Comparison of ENCODE assay signal across 9 mouse cellular contexts in the genomic region with DNA sequence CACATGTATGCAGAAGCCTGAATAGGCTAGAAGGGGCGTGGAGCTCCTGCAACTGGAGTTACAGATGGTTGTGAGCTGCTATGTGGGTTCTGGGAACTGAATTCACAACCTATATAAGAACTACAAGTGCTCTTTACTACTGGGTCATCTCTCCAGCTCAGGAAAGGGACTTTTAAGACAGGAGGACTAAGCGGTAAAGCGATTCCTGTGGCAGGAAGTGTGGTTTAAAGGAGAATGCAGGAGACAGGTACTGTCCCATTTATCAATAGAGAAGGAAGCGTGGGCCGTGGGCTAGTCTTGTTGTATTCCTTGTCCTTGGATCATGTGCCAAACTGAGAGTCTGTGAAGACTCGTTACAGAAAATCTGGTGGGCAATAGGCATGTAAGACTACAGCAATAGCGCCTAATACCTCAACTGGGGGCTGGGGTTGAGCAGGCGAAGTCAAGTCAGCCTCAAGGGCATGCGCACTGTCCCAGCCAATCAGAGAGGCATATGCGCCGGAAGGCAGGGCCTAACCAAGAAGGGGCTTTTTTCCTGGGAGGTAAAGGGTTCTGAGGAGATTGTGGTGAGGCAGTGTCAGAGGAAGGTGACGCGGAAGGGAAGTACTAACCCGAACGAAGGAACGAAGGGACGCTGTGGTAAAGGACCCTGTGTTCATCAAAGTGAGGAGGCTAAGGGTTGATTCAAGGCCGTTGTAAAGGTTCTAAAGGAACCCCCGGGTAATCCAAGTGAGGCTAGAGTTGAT. TPM values are rescaled to one million over a fixed set of nuclear protein-coding genes. Genes with fewer than 3 reads are reported as not detected.
DNase-seq lines count a peak whose midpoint lies in the region; ATAC-seq and TF ChIP-seq lines count a peak whose summit lies in the region.
"Not testable (repeated sequence)": the region's sequence is repeated elsewhere in the genome, so short reads cannot be mapped to it uniquely, and the experiment has no call there.
"Had no signal": no experiment of that assay in that cellular context is flagged by ENCODE, and none has a peak within 500 bp of the region (broad histone marks: within the 10 kb centered on the region; RNA-seq: fewer than 3 reads in every experiment).

Xlr4b (plus strand) TSS at position 515 of the 746 bp plus-strand sequence.

- not testable (repeated sequence) for H3K9ac ChIP-seq in CH12.LX (ENCODE audit: insufficient read depth, low read depth)

- H3K36me3 ChIP-seq in CH12.LX (replicated peaks in 1 of 2; ENCODE audit: control insufficient read depth in 1 of 2, insufficient read depth in 1 of 2, low read length in 1 of 2), result not testable (repeated sequence)

- H3K27me3 ChIP-seq in CH12.LX (replicated peaks), result not testable (repeated sequence)

- peak; percentile 25; the same call in 1 of the 2 replicates for TF ChIP-seq POLR2A in CH12.LX (IDR thresholded peaks at IDR 0.05; ENCODE audit: low read depth, low read length)
- not testable (repeated sequence) for TF ChIP-seq POLR2A in bone marrow, adult 2 months (IDR thresholded peaks at IDR 0.05; ENCODE audit: borderline replicate concordance, control insufficient read depth, low read depth, low read length); olfactory bulb, adult 2 months (IDR thresholded peaks at IDR 0.05; ENCODE audit: insufficient read depth, low read depth, low read length)

- not testable (repeated sequence) for H3K27ac ChIP-seq in CH12.LX (ENCODE audit: insufficient read depth, low read depth); bone marrow, adult 2 months (ENCODE audit: control insufficient read depth, insufficient read depth, low read depth, low read length, poor library complexity); olfactory bulb, adult 2 months (ENCODE audit: insufficient read depth, low read depth, low read length)

- not testable (repeated sequence) for H3K79me2 ChIP-seq in CH12.LX (replicated peaks; ENCODE audit: control insufficient read depth, extremely low read depth, insufficient read depth, poor library complexity, severe bottlenecking)

- peak within 1 kb of the TSS; percentile 67 for H3K4me2 ChIP-seq in CH12.LX (ENCODE audit: insufficient read depth, low read depth, poor library complexity, severe bottlenecking)

- not testable (repeated sequence) for TF ChIP-seq EP300 in CH12.LX (IDR thresholded peaks at IDR 0.05; ENCODE audit: low read length)

- not testable (repeated sequence) for H3K9me3 ChIP-seq in CH12.LX (replicated peaks; ENCODE audit: low read length)

- 29% methylated on average over 19 of the region's 19 CpGs for WGBS in bone marrow, adult 2 months
- WGBS in olfactory bulb, adult 2 months, result 85% methylated on average over 18 of the region's 19 CpGs

- DNase-seq in CD4-positive helper T cell, adult 2 months (ENCODE audit: low read depth, low spot score), result peak; percentile 38
- not testable (repeated sequence) for DNase-seq in CH12.LX (ENCODE audit: extremely low read depth)
- DNase-seq in induced T-regulatory cell, adult 2 months (ENCODE audit: low read depth), result peak; percentile 47
- DNase-seq in thymus, postnatal 14 days, result peak; percentile 42

- not testable (repeated sequence) for TF ChIP-seq CTCF in CH12.LX (conservative IDR thresholded peaks at IDR 0.05 in 1 of 2, IDR thresholded peaks at IDR 0.05 in 1 of 2; ENCODE audit: low read depth in 2 of 2, low read length in 2 of 2); bone marrow, adult 2 months (IDR thresholded peaks at IDR 0.05; ENCODE audit: control insufficient read depth, insufficient read depth, low read length); olfactory bulb, adult 2 months (IDR thresholded peaks at IDR 0.05; ENCODE audit: insufficient read depth, low read depth, low read length)

- H3K4me3 ChIP-seq in CH12.LX (replicated peaks in 1 of 3; ENCODE audit: low read depth in 2 of 3, low read length in 2 of 3, poor library complexity in 1 of 3), result peak within 1 kb of the TSS; percentile 35 to 60 (median 41)
- H3K4me3 ChIP-seq in bone marrow, adult 2 months (replicated peaks; ENCODE audit: control insufficient read depth, low read depth, low read length); olfactory bulb, adult 2 months (ENCODE audit: insufficient read depth, low read depth, low read length): not testable (repeated sequence)

- in situ Hi-C loops in CH12.LX (cut with MboI; ENCODE audit: low pct_ligation_motif_present, low pct_unique_long_range_greater_than_20kb, low sequenced_read_pairs), result not testable (repeated sequence)

- not testable (repeated sequence) for H3K4me1 ChIP-seq in CH12.LX (ENCODE audit: control insufficient read depth in 1 of 2, insufficient read depth in 2 of 2); bone marrow, adult 2 months (ENCODE audit: control insufficient read depth, insufficient read depth, low read length); olfactory bulb, adult 2 months (ENCODE audit: control insufficient read depth, insufficient read depth, low read length)

- not testable (repeated sequence) for TF ChIP-seq RAD21 in CH12.LX (IDR thresholded peaks at IDR 0.05; ENCODE audit: low read depth, low read length)

- dilution Hi-C loops in CH12.LX (cut with MboI; ENCODE audit: extremely low pct_ligation_motif_present, extremely low pct_unique_long_range_greater_than_20kb, low sequenced_read_pairs), result not testable (repeated sequence)

- not testable (repeated sequence) for ATAC-seq in monocyte, adult 5-6 weeks (replicated peaks; ENCODE audit: insufficient number of reproducible peaks, low FRiP score, low TSS enrichment, poor library complexity, severe bottlenecking)

TF ChIP-seq in CH12.LX, 34 proteins besides CTCF, POLR2A, EP300 and RAD21:
- peak; percentile 70 for TF ChIP-seq NRF1 (IDR thresholded peaks at IDR 0.05; ENCODE audit: low read depth, low read length)

RNA-seq across cellular contexts. Expression of gene Xlr4b, which starts in this region (rescaled TPM):
- total RNA-seq in CH12.LX (2012; rRNA removed), result 29.5 and 36.0 TPM in 2 replicates
- total RNA-seq in CH12.LX (2014; rRNA removed), result 107 and 126 TPM in 2 replicates
- polyA plus RNA-seq in CH12.LX (2012; ENCODE audit: insufficient read length, low read depth), result 65.7 and 68.6 TPM in 2 replicates
- polyA plus RNA-seq in bone marrow, adult 2 months (2011; ENCODE audit: insufficient read depth, insufficient read length, low replicate concordance, missing spikeins), result 3.9 and 26.1 TPM in 2 replicates
- 25.8 to 58.7 TPM (median 33.4 TPM) in 3 replicates for total RNA-seq in monocyte, adult 5-6 weeks (2017)
- not detected in 2 replicates for polyA plus RNA-seq in olfactory bulb, adult 2 months (2012; ENCODE audit: insufficient read depth, insufficient read length, low replicate concordance, missing spikeins)
- total RNA-seq: hindbrain, postnatal 0 days had no signal
- polyA plus RNA-seq: Patski had no signal
